Mouse (Mus musculus): ENCODE results near the gene A530032D15Rik.
"Not testable (repeated sequence)": the region's sequence is repeated elsewhere in the genome, so short reads cannot be mapped to it uniquely, and the experiment has no call there.

GRCm38 (mm10) chr1:85109753-85110152 is at the start of gene A530032D15Rik:
- not testable (repeated sequence) for TF ChIP-seq CTCF, POLR2A (IDR thresholded peaks at IDR 0.05; ENCODE audit: insufficient read depth, low read depth, low read length)

Measured in olfactory bulb, adult 2 months (tissue).